Mouse (Mus musculus) limb, embryonic 13.5 days (tissue): Measurements from ENCODE around the gene Trp53tg5. TPM values are rescaled to one million over a fixed set of nuclear protein-coding genes. Genes with fewer than 3 reads are reported as not detected.

Source experiments
- ATAC-seq: fragments of 200-750 bp; cut with Nextera tagmentation; 2 replicates; pipeline ENCODE4 v1.8.0; 2017; ENCODE audit warnings: low read depth, moderate number of reproducible peaks, moderate TSS enrichment; ENCODE audit not compliant: low FRiP score
- H3K27ac ChIP-seq: fragments of 300-500 bp; sonication (generic); 2 replicates; pipeline ENCODE4 v1.5.1; 2015; ENCODE audit warnings: inconsistent platforms, mild to moderate bottlenecking, moderate library complexity
- H3K27me3 ChIP-seq: fragments of 300-500 bp; sonication (generic); 2 replicates; pipeline ENCODE4 v1.6.1; 2015; ENCODE audit warnings: mild to moderate bottlenecking, inconsistent platforms
- H3K36me3 ChIP-seq: fragments of 300-500 bp; sonication (generic); 2 replicates; pipeline ENCODE4 v1.6.1; 2015; ENCODE audit warnings: inconsistent platforms, mild to moderate bottlenecking, moderate library complexity
- H3K4me1 ChIP-seq: fragments of 300-500 bp; sonication (generic); 2 replicates; pipeline ENCODE4 v1.6.1; 2015; ENCODE audit warnings: inconsistent platforms
- H3K4me2 ChIP-seq: fragments of 300-500 bp; sonication (generic); replicated peaks from 2 replicates; pipeline ENCODE4 v1.6.1; 2015; ENCODE audit warnings: inconsistent platforms, mild to moderate bottlenecking, moderate library complexity
- H3K4me3 ChIP-seq: fragments of 300-500 bp; sonication (generic); 2 replicates; pipeline ENCODE4 v1.5.1; 2015; ENCODE audit warnings: moderate library complexity, mild to moderate bottlenecking, inconsistent platforms
- H3K9ac ChIP-seq: fragments of 300-500 bp; sonication (generic); 2 replicates; pipeline ENCODE4 v1.6.1; 2015; ENCODE audit warnings: mild to moderate bottlenecking, inconsistent platforms
- H3K9me3 ChIP-seq: fragments of 300-500 bp; sonication (generic); 2 replicates; pipeline ENCODE4 v1.6.1; 2016; ENCODE audit warnings: inconsistent platforms
- WGBS: fragments of 180-500 bp; shearing (Covaris S2); methylation state at CpG from one replicate; pipeline ENCODE4 v1.1.7; 2015; 5-methylcytosine and 5-hydroxymethylcytosine counted together
- polyA plus RNA-seq: library from polyadenylated mRNA; unstranded; fragments of >200 nt; fragmentation: Nextera tagmentation; extraction: Ambion mirVana; gene quantifications from 2 replicates; pipeline ENCODE4 v1.2.1, GENCODE M21; 2015

The Trp53tg5 gene
- polyA plus RNA-seq, 1 experiment from 2014 or later: not detected

DNA sequence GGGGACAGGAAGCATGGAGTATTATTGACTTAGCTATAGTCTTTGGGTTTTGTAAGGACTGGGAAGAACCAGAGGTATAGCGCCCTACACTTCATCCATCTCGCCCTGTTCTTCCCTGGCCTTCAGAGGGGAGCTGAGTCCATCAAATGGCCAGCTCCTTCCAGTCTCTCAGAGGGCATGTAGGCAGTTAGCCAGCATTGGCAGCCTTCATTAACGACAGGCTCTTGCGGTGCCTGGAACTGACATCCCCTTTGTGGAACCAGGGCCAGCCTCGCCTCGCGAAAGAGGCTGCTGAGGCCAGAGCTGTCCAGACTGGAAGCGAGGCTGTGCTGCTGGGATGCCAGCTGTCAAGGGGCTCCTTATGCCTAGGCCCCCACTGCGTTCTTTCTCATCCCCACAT lies 14.3 kb upstream of the Trp53tg5 start:
- H3K9ac ChIP-seq: no peak overlapping the region
- H3K27ac ChIP-seq: no peak overlapping the region
- peaks cover 53% of the 10 kb centered on the region for H3K27me3 ChIP-seq
- no peaks in the 10 kb centered on the region for H3K9me3 ChIP-seq
- peaks cover 5% of the 10 kb centered on the region for H3K36me3 ChIP-seq
- ATAC-seq: no peak
- H3K4me1 ChIP-seq: peaks cover 15% of the 10 kb centered on the region
- H3K4me3 ChIP-seq: no peak overlapping the region
- peak overlapping the region; percentile 100 for H3K4me2 ChIP-seq
- 67% methylated on average over 9 of the region's 9 CpGs for WGBS

DNA sequence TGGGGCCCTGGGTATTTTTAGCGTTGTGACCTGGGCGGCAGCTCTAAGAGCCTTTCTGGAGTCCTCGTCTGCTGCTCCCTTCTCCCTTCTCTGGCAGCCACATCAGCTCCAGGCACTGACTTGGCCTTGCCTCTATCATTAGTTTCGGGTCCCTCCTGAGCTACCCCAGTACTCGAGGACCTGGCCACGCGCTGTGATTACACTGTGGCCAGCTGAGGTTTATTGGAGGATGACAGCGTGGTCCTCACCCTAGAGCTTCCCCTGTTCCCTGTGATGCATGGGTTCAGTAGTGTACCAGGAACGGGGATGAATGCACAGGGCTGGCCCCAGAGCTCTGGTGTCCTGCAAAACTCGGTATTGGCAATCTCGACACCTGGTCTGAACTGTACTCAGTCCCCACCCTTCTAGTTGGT lies 13.6 kb upstream of the Trp53tg5 start:
- Histone ChIP-seq H3K9me3 (no peaks in the 10 kb centered on the region), H3K9ac (peak overlapping the region; percentile 78), H3K4me3 (peak overlapping the region; percentile 75), H3K36me3 (peaks cover 5% of the 10 kb centered on the region), H3K27me3 (peaks cover 53% of the 10 kb centered on the region), H3K4me2 (peak overlapping the region; percentile 100), H3K4me1 (peaks cover 15% of the 10 kb centered on the region), H3K27ac (no peak overlapping the region)
- WGBS: 12% methylated on average over 11 of the region's 11 CpGs
- ATAC-seq: no peak

DNA sequence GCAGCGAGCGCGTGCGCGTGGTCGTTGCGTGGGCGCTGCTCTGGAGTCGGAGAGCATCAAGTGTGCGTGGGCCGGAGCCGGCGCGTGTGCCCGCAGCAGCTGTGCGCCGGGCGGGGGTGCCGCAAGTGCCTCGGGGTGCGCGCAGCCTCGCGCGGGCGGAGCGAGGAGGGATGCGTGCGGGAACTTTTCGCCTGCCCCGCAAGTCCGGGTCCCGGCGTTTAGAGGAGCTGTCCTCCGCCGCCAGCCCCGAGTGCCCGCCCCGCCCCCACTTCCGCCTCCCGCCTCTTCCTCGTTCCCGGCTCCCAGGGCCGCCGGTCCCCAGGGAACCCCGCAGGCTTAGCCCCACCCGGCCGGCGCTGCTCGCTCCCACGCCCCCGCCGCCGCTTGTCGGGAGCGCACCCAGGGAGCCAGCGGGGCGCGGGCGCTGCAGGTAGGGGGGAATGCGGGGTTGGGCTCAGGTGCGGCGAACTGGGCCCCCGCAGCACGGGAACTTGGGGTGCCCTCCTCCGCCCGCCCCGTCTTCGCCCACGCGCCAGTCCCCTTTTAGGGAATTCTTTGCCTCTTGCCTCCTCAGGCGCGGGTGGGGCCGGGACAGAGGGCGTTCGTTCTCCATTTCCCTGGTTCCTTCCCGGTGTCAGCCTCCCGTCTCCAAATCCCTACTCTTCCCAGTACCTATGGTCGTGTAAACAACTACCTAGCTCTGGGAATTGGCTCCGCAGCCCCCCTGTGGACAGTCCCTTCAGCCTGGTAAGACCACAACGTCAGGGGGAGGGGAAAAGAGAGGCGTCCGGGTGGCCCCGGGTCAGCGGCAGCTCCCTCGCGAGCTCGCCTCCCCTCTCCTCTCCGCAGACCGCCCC lies 13.0 kb upstream of the Trp53tg5 start:
- Histone ChIP-seq H3K27ac (no peak overlapping the region), H3K36me3 (peaks cover 5% of the 10 kb centered on the region), H3K4me2 (peak overlapping the region; percentile 100), H3K27me3 (peaks cover 53% of the 10 kb centered on the region), H3K9me3 (no peaks in the 10 kb centered on the region), H3K4me3 (peak overlapping the region; percentile 75), H3K4me1 (peaks cover 15% of the 10 kb centered on the region), H3K9ac (peak overlapping the region; percentile 78)
- under 1% methylated on average over 86 of the region's 90 CpGs for WGBS
- ATAC-seq: peak; percentile 34; the same call in 1 of the 2 replicates

- H3K4me3 ChIP-seq: peak within 1 kb of the TSS; percentile 75
- peak within 1 kb of the TSS; percentile 78 for H3K9ac ChIP-seq
- no peaks in the 10 kb centered on the region for H3K9me3 ChIP-seq
- peaks cover 15% of the 10 kb centered on the region for H3K4me1 ChIP-seq
- 0 out of 2 replicates have a peak, but pooled peaks have one; percentile 26 for ATAC-seq
- H3K36me3 ChIP-seq: peaks cover 5% of the 10 kb centered on the region
- peak within 1 kb of the TSS; percentile 100 for H3K4me2 ChIP-seq
- under 1% methylated on average over 25 of the region's 26 CpGs for WGBS
- H3K27ac ChIP-seq: no peak within 1 kb of the TSS
- H3K27me3 ChIP-seq: peaks cover 53% of the 10 kb centered on the region
Measured at GRCm38 (mm10) chr2:164485681-164486257, 12.2 kb upstream of the Trp53tg5 start, which contains the start of gene Dbndd2. TSS of gene Dbndd2 (plus strand) at chr2:164486106.

GRCm38 (mm10) chr2:164470254-164470653 lies 3.3 kb downstream of the Trp53tg5 start:
- no peak overlapping the region for H3K4me2 ChIP-seq
- no peak for ATAC-seq
- no peak overlapping the region for H3K27ac ChIP-seq
- no peak overlapping the region for H3K9ac ChIP-seq
- no peaks in the 10 kb centered on the region for H3K9me3 ChIP-seq
- no peak overlapping the region for H3K4me3 ChIP-seq
- H3K4me1 ChIP-seq: no peaks in the 10 kb centered on the region
- 25% methylated on average over 10 of the region's 10 CpGs for WGBS
- H3K36me3 ChIP-seq: peaks cover 47% of the 10 kb centered on the region
- H3K27me3 ChIP-seq: no peaks in the 10 kb centered on the region

- Histone ChIP-seq H3K4me1 (peaks cover 12% of the 10 kb centered on the region), H3K27ac (no peak overlapping the region), H3K27me3 (no peaks in the 10 kb centered on the region), H3K9ac (no peak overlapping the region), H3K4me3 (no peak overlapping the region), H3K9me3 (no peaks in the 10 kb centered on the region), H3K4me2 (no peak overlapping the region), H3K36me3 (peaks cover 54% of the 10 kb centered on the region)
- WGBS: 80% methylated on average over 5 of the region's 5 CpGs
- ATAC-seq: no peak
Measured at GRCm38 (mm10) chr2:164466787-164467186, 6.7 kb downstream of the Trp53tg5 start.

DNA sequence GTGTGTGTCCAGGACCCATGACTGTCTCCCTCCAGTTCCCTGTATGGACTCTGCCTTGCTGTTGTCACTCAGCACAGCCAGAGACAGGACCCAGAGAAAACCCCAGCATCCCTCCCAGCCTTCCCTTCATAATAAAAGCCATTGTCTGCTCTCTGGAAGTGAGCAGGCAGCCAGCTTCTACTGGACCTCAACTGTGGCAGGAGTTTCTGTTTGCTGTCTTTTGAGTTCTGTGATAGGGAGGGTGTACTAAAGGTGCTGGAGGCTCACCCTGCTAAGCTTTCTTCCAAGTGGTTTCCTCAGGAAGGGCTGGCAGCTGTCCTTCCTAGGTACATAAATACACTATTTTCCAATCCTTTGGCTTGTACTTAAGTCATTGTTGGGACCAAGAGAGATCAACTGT lies 8.4 kb downstream of the Trp53tg5 start:
- no peaks in the 10 kb centered on the region for H3K9me3 ChIP-seq

GRCm38 (mm10) chr2:164460745-164461551 lies 12.6 kb downstream of the Trp53tg5 start, which contains the start of gene Gm20458:
TSS of gene Gm20458 (plus strand) at chr2:164460967.
- peak within 1 kb of the TSS; percentile 77 for H3K9ac ChIP-seq
- under 1% methylated on average over 78 of the region's 79 CpGs for WGBS
- peak within 1 kb of the TSS; percentile 61; the same call in 1 of the 2 replicates for H3K27ac ChIP-seq
- H3K36me3 ChIP-seq: peaks cover 31% of the 10 kb centered on the region
- H3K27me3 ChIP-seq: no peaks in the 10 kb centered on the region
- H3K4me1 ChIP-seq: peaks cover 23% of the 10 kb centered on the region
- no peaks in the 10 kb centered on the region for H3K9me3 ChIP-seq
- H3K4me2 ChIP-seq: peak within 1 kb of the TSS; percentile 86
- peak within 1 kb of the TSS; percentile 75 for H3K4me3 ChIP-seq
- ATAC-seq: peak; percentile 99

More for the DNA sequence above, 8.4 kb downstream of the Trp53tg5 start:
- Histone ChIP-seq H3K27ac (no peak overlapping the region), H3K4me1 (peaks cover 14% of the 10 kb centered on the region), H3K36me3 (peaks cover 52% of the 10 kb centered on the region), H3K9ac (no peak overlapping the region), H3K27me3 (no peaks in the 10 kb centered on the region), H3K4me3 (no peak overlapping the region), H3K4me2 (no peak overlapping the region)
- no peak for ATAC-seq

DNA sequence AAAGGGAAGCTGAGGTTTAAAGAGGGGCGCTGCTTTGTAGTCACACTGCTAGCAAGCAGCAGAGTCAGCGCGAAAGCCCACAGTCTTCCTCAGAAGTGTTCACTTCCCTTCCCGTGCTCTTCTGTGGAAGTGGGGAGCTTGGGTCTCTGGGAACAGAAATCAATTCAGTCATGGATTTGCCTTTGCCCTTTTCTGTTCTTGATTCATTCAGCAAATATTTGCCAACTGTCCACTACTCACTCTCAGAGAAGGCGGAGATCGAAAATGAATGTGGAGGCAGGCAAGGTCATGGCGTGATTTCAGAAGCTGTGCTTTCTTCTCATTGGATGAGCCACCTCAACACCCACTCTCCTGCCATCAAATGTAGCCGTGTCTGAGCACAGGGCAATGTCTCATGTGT lies 15.0 kb downstream of the Trp53tg5 start:
- peaks cover 6% of the 10 kb centered on the region; the same call in 1 of the 2 replicates for H3K36me3 ChIP-seq
- ATAC-seq: no peak
- H3K4me1 ChIP-seq: peaks cover 29% of the 10 kb centered on the region
- no peak overlapping the region for H3K4me3 ChIP-seq
- H3K27ac ChIP-seq: no peak overlapping the region
- H3K9me3 ChIP-seq: no peaks in the 10 kb centered on the region
- no peak overlapping the region for H3K9ac ChIP-seq
- no peaks in the 10 kb centered on the region for H3K27me3 ChIP-seq
- H3K4me2 ChIP-seq: no peak overlapping the region
- WGBS: 88% methylated on average over 8 of the region's 8 CpGs

GRCm38 (mm10) chr2:164457942-164458341 lies 15.6 kb downstream of the Trp53tg5 start:
- ATAC-seq: no peak
- WGBS: 72% methylated on average over 7 of the region's 7 CpGs
- no peak overlapping the region; the same call in 1 of the 2 replicates for H3K27ac ChIP-seq
- H3K9ac ChIP-seq: no peak overlapping the region
- peaks cover 31% of the 10 kb centered on the region for H3K4me1 ChIP-seq
- no peak overlapping the region for H3K4me2 ChIP-seq
- H3K27me3 ChIP-seq: no peaks in the 10 kb centered on the region
- peaks cover under 1% of the 10 kb centered on the region; the same call in 1 of the 2 replicates for H3K36me3 ChIP-seq
- H3K4me3 ChIP-seq: no peak overlapping the region
- H3K9me3 ChIP-seq: no peaks in the 10 kb centered on the region

- peak within 1 kb of the TSS; percentile 19; the same call in 1 of the 2 replicates for H3K4me3 ChIP-seq
- no peaks in the 10 kb centered on the region for H3K36me3 ChIP-seq
- H3K4me2 ChIP-seq: peak within 1 kb of the TSS; percentile 47
- ATAC-seq: no peak
- H3K9me3 ChIP-seq: no peaks in the 10 kb centered on the region
- peaks cover 31% of the 10 kb centered on the region for H3K4me1 ChIP-seq
- H3K9ac ChIP-seq: peak within 1 kb of the TSS; percentile 55
- WGBS: 4% methylated on average over 7 of the region's 7 CpGs
- no peak within 1 kb of the TSS; the same call in 1 of the 2 replicates for H3K27ac ChIP-seq
- no peaks in the 10 kb centered on the region for H3K27me3 ChIP-seq
Measured at GRCm38 (mm10) chr2:164456864-164457300, 16.6 kb downstream of the Trp53tg5 start, which contains the start of gene Sys1. TSS of gene Sys1 (plus strand) at chr2:164456964.
